Mouse (Mus musculus) brain, embryonic 14.5 days (tissue): Measurements from ENCODE around the gene Ctbp2.

ENCODE experiments used
- CTCF ChIP-seq: fragments of 200-500 bp; IDR thresholded peaks from 2 replicates; pipeline ENCODE4 v1.5.1; 2012; ENCODE audit warnings: inconsistent platforms, mild to moderate bottlenecking, moderate library complexity, borderline replicate concordance; ENCODE audit not compliant: insufficient read depth, insufficient read length; ENCODE audit errors: extremely low read depth
- POLR2A ChIP-seq: fragments of 200-500 bp; IDR thresholded peaks from 2 replicates; pipeline ENCODE4 v1.6.1; 2012; ENCODE audit warnings: mild to moderate bottlenecking, inconsistent platforms, borderline replicate concordance; ENCODE audit not compliant: poor library complexity, insufficient read depth, insufficient read length, severe bottlenecking; ENCODE audit errors: extremely low read depth

- TF ChIP-seq CTCF, result no peak
- no peak for TF ChIP-seq POLR2A
Observed at GRCm38 (mm10) chr7:133013923-133014322, 110.2 kb downstream of the Ctbp2 start.
